Mouse (Mus musculus) retina, embryonic 14.5 days (tissue): ENCODE results near the gene Rhox3a.
"Not testable (repeated sequence)": the region's sequence is repeated elsewhere in the genome, so short reads cannot be mapped to it uniquely, and the experiment has no call there.

Experiments used
- DNase-seq: peaks from one replicate; pipeline ENCODE4 v3.0.0-alpha.2; 2015; ENCODE audit warnings: low spot score

Rhox3a gene

GRCm38 (mm10) chrX:37249619-37250018, at the start of gene Rhox3a:
Gene Rhox3a, plus strand, starts transcription at chrX:37249919.
- not testable (repeated sequence) for DNase-seq

- DNase-seq: no peak
Observed at GRCm38 (mm10) chrX:37210941-37211340, 38.8 kb upstream of the Rhox3a start, which contains the start of gene Gm9. Gene Gm9, minus strand, starts transcription at chrX:37211041.

- DNase-seq: not testable (repeated sequence)
Observed at GRCm38 (mm10) chrX:37222158-37222557, 27.6 kb upstream of the Rhox3a start, which contains the start of gene Rhox1. Gene Rhox1, minus strand, starts transcription at chrX:37222258.

- not testable (repeated sequence) for DNase-seq
Observed at GRCm38 (mm10) chrX:37244676-37245075, 5.0 kb upstream of the Rhox3a start, which contains the start of gene Rhox2a. Gene Rhox2a, plus strand, starts transcription at chrX:37244976.

GRCm38 (mm10) chrX:37265038-37265437, 15.3 kb downstream of the Rhox3a start, which contains the start of gene Rhox4a:
Gene Rhox4a, plus strand, starts transcription at chrX:37265338.
- DNase-seq: not testable (repeated sequence)
